ENCODE assay signal across 12 mouse cellular contexts in genomic region chr1:168344918-168345317, GRCm38 (mm10).
DNase-seq lines count a peak whose midpoint lies in the region; ATAC-seq lines count a peak whose summit lies in the region.
"Had no signal": no experiment of that assay in that cellular context is flagged by ENCODE, and none has a peak within 500 bp of the region (broad histone marks: within the 10 kb centered on the region; RNA-seq: fewer than 3 reads in every experiment).

No protein-coding gene starts in this region.

- H3K36me3 ChIP-seq in kidney, embryonic 14.5 days (ENCODE audit: control insufficient read depth, insufficient read depth, low read length) = peaks cover 5% of the 10 kb centered on the region; the same call in 1 of the 2 replicates
- H3K36me3 ChIP-seq: heart, embryonic 15.5 days; neural tube, embryonic 12.5 days had no signal

- DNase-seq in kidney, adult 18-20 months = peak; percentile 67
- DNase-seq in testis, postnatal 10 days (ENCODE audit: low spot score) = peak; percentile 47
- no peak for DNase-seq in testis, postnatal 14 days (ENCODE audit: low spot score)
- peak; percentile 91 for DNase-seq in kidney, adult 9 months
- DNase-seq in thymus, postnatal 25 days = no peak
- DNase-seq: cerebellum, postnatal 10 days; lung, adult 2 months; thymus, postnatal 4 days had no signal

- H3K4me1 ChIP-seq in kidney, embryonic 14.5 days (ENCODE audit: control insufficient read depth, insufficient read depth, low read length) = peaks cover 30% of the 10 kb centered on the region

- no peaks in the 10 kb centered on the region for H3K27me3 ChIP-seq in kidney, embryonic 14.5 days (ENCODE audit: control insufficient read depth, insufficient read depth, low read length)
- H3K27me3 ChIP-seq: heart, embryonic 15.5 days; neural tube, embryonic 12.5 days had no signal

- 47% methylated on average over 8 of the region's 8 CpGs for WGBS in kidney, embryonic 14.5 days

- no peak overlapping the region for H3K4me2 ChIP-seq in kidney, embryonic 14.5 days (replicated peaks; ENCODE audit: low read depth, low read length)
- H3K4me2 ChIP-seq: heart, embryonic 15.5 days; neural tube, embryonic 12.5 days had no signal

- no peaks in the 10 kb centered on the region for H3K9me3 ChIP-seq in kidney, embryonic 14.5 days (ENCODE audit: control insufficient read depth, low read length)
- H3K9me3 ChIP-seq: heart, embryonic 15.5 days; neural tube, embryonic 12.5 days had no signal

- H3K4me3 ChIP-seq in kidney, embryonic 14.5 days (ENCODE audit: low read length) = no peak overlapping the region
- H3K4me3 ChIP-seq: heart, embryonic 15.5 days; neural tube, embryonic 12.5 days had no signal

- no peak overlapping the region for H3K9ac ChIP-seq in kidney, embryonic 14.5 days (ENCODE audit: low read depth, low read length)
- H3K9ac ChIP-seq: heart, embryonic 15.5 days; neural tube, embryonic 12.5 days had no signal

- no peak for ATAC-seq in kidney, embryonic 14.5 days (ENCODE audit: low FRiP score, low TSS enrichment)
- no peak for ATAC-seq in inflammation-experienced regulatory T-cells, adult 6 months

- H3K27ac ChIP-seq in kidney, embryonic 14.5 days (ENCODE audit: low read depth, low read length) = no peak overlapping the region
- H3K27ac ChIP-seq: heart, embryonic 15.5 days; neural tube, embryonic 12.5 days had no signal

Comparison
In these comparisons a context has a peak if more than half of its experiments do, and no peak if none do; other contexts are left out.
1. DNase-seq: peak in kidney, adult 18-20 months (single experiment), testis, postnatal 10 days (single experiment) and kidney, adult 9 months (single experiment); none in testis, postnatal 14 days (single experiment) and thymus, postnatal 25 days (single experiment).